Mouse (Mus musculus) small intestine, adult 2 months (tissue): ENCODE data around the gene Nrbp1.

Experiments used
- CTCF ChIP-seq: fragments of 200-500 bp; IDR thresholded peaks from 2 replicates; pipeline ENCODE4 v1.5.1; 2012; ENCODE audit warnings: low read depth, mild to moderate bottlenecking, control low read depth, inconsistent platforms, low read length, moderate library complexity, mixed read lengths; ENCODE audit not compliant: insufficient replicate concordance, insufficient read length; ENCODE audit errors: extremely low read depth
- POLR2A ChIP-seq: fragments of 200-500 bp; IDR thresholded peaks from 2 replicates; pipeline ENCODE4 v1.6.1; 2012; ENCODE audit warnings: low read depth, mild to moderate bottlenecking, control low read depth, inconsistent platforms, low read length, moderate library complexity

GRCm38 (mm10) chr5:31219911-31220447 is 20.7 kb upstream of the Nrbp1 start:
- TF ChIP-seq POLR2A (no peak), CTCF (no peak)
